Mouse (Mus musculus): ENCODE measurements at regions not wholly inside any gene's neighbourhood (a gene's known extent, or its start where the extent isn't known, plus 50 kb on each side); places are given as distances from the start of the nearest gene placed in this dataset.

DNA sequence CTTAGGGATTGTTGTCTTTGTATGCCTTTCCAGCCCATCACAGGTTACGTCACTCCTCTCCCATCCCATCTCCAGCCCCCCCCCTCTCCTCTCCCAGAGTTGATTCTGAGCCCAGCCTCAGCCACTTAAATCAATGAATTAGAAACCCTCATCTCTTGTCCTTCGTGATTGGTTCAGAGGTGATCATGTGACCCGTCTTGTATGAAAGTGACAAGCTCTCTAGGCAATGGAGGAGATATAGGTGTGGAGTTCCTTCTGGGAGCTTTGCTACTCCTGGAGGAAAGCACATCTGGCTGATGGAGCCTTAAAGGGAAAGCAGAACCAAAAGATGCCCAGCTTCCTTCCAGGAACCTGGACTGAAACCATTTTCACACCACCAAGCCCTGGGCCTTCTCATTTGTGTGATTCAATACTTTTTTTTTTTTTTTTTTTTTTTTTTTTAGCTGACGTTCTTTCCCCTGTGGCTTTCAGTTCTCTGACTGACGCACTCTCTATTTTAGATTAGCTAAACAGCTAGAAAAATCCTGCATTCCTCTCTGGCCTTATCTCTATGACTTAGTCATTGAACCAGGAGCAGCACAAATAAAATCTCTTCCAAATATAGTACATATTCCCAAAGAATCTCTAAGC, 63.4 kb upstream of the Tlk1 start:
- TF ChIP-seq EP300 (optimal IDR thresholded peaks at IDR 0.05) (no peak), CTCF (IDR thresholded peaks at IDR 0.05; ENCODE audit: low read depth) (no peak)
